In genomic region chr11:48833078-48833730, GRCm38 (mm10) we compare ENCODE assay signal across 8 mouse cellular contexts. TPM values are rescaled to one million over a fixed set of nuclear protein-coding genes. Genes with fewer than 3 reads are reported as not detected.
DNase-seq lines count a peak whose midpoint lies in the region; ATAC-seq and TF ChIP-seq lines count a peak whose summit lies in the region.

No protein-coding gene starts in this region.

- H3K9me3 ChIP-seq in heart, embryonic 10.5 days, result no peaks in the 10 kb centered on the region
- peaks cover 3% of the 10 kb centered on the region for H3K9me3 ChIP-seq in CH12.LX (replicated peaks; ENCODE audit: low read length)
- no peaks in the 10 kb centered on the region for H3K9me3 ChIP-seq in hindbrain, embryonic 11.5 days (ENCODE audit: control insufficient read depth, low read length)
- H3K9me3 ChIP-seq in liver, postnatal 0 days (ENCODE audit: low read length), result no peaks in the 10 kb centered on the region

- TF ChIP-seq EP300 in CH12.LX (IDR thresholded peaks at IDR 0.05; ENCODE audit: low read length), result no peak; the same call in 1 of the 2 replicates
- no peak for TF ChIP-seq EP300 in liver, postnatal 0 days (IDR thresholded peaks at IDR 0.05; ENCODE audit: low read depth)

- peaks cover 8% of the 10 kb centered on the region for H3K4me1 ChIP-seq in heart, embryonic 10.5 days
- H3K4me1 ChIP-seq in CH12.LX (ENCODE audit: control insufficient read depth in 1 of 2, insufficient read depth in 2 of 2), result peaks cover 13 to 34% of the 10 kb centered on the region in 2 experiments; a peak in 3 of 4 replicates
- 0 out of 2 replicates have a peak, but pooled peaks cover under 1% of the 10 kb centered on the region for H3K4me1 ChIP-seq in hindbrain, embryonic 11.5 days (replicated peaks; ENCODE audit: control insufficient read depth, insufficient read depth, low read length)
- H3K4me1 ChIP-seq in liver, postnatal 0 days (ENCODE audit: insufficient read depth), result peaks cover 12% of the 10 kb centered on the region

- no peaks in the 10 kb centered on the region for H3K79me2 ChIP-seq in CH12.LX (replicated peaks; ENCODE audit: control insufficient read depth, extremely low read depth, insufficient read depth, poor library complexity, severe bottlenecking)

- dilution Hi-C loops in CH12.LX (cut with MboI; ENCODE audit: extremely low pct_ligation_motif_present, extremely low pct_unique_long_range_greater_than_20kb, low sequenced_read_pairs), result no loop called here

- peak overlapping the region; percentile 18 for H3K9ac ChIP-seq in CH12.LX (ENCODE audit: insufficient read depth, low read depth)
- no peak overlapping the region for H3K9ac ChIP-seq in hindbrain, embryonic 11.5 days (ENCODE audit: low read depth, low read length)
- H3K9ac ChIP-seq in liver, postnatal 0 days (replicated peaks), result peak overlapping the region; percentile 74; the same call in 1 of the 2 replicates

- no peaks in the 10 kb centered on the region for H3K36me3 ChIP-seq in heart, embryonic 10.5 days
- no peaks in the 10 kb centered on the region for H3K36me3 ChIP-seq in CH12.LX (replicated peaks in 1 of 2; ENCODE audit: control insufficient read depth in 1 of 2, insufficient read depth in 1 of 2, low read length in 1 of 2)
- no peaks in the 10 kb centered on the region for H3K36me3 ChIP-seq in hindbrain, embryonic 11.5 days (ENCODE audit: control insufficient read depth, insufficient read depth, low read length)
- no peaks in the 10 kb centered on the region for H3K36me3 ChIP-seq in liver, postnatal 0 days (replicated peaks; ENCODE audit: insufficient read depth, low read length)

- ATAC-seq in hindbrain, embryonic 11.5 days (ENCODE audit: low FRiP score), result peak; percentile 10
- ATAC-seq in liver, postnatal 0 days, result peak; percentile 28; the same call in 1 of the 2 replicates

- 0 out of 2 replicates have a peak, but pooled peaks have one; percentile 38 for TF ChIP-seq POLR2A in CH12.LX (IDR thresholded peaks at IDR 0.05; ENCODE audit: low read depth, low read length)

- in situ Hi-C loops in CH12.LX (cut with MboI; ENCODE audit: low pct_ligation_motif_present, low pct_unique_long_range_greater_than_20kb, low sequenced_read_pairs), result no loop called here

- WGBS in heart, embryonic 10.5 days, result 43% methylated on average over 8 of the region's 9 CpGs
- WGBS in hindbrain, embryonic 11.5 days, result 40% methylated on average over 9 of the region's 9 CpGs
- 22% methylated on average over 9 of the region's 9 CpGs for WGBS in liver, postnatal 0 days (ENCODE audit: insufficient replicate concordance)

- no peak overlapping the region for H3K27ac ChIP-seq in heart, embryonic 10.5 days
- H3K27ac ChIP-seq in CH12.LX (ENCODE audit: insufficient read depth, low read depth), result peak overlapping the region; percentile 50
- H3K27ac ChIP-seq in hindbrain, embryonic 11.5 days (ENCODE audit: low read depth, low read length), result no peak overlapping the region
- 0 out of 2 replicates have a peak overlapping the region, but pooled peaks have one; percentile 78 for H3K27ac ChIP-seq in liver, postnatal 0 days (ENCODE audit: low read depth)

- H3K4me3 ChIP-seq in heart, embryonic 10.5 days, result peak overlapping the region; percentile 68
- H3K4me3 ChIP-seq in CH12.LX (replicated peaks in 1 of 3; ENCODE audit: low read depth in 2 of 3, low read length in 2 of 3, poor library complexity in 1 of 3), result peak overlapping the region; percentile 46 to 73 (median 51)
- peak overlapping the region; percentile 20; the same call in 1 of the 2 replicates for H3K4me3 ChIP-seq in hindbrain, embryonic 11.5 days (ENCODE audit: low read depth, low read length)
- H3K4me3 ChIP-seq in liver, postnatal 0 days (ENCODE audit: low read depth, low read length), result peak overlapping the region; percentile 73

- no peak for TF ChIP-seq RAD21 in CH12.LX (IDR thresholded peaks at IDR 0.05; ENCODE audit: low read depth, low read length)

- peak overlapping the region; percentile 67 for H3K4me2 ChIP-seq in CH12.LX (ENCODE audit: insufficient read depth, low read depth, poor library complexity, severe bottlenecking)
- no peak overlapping the region for H3K4me2 ChIP-seq in hindbrain, embryonic 11.5 days (replicated peaks; ENCODE audit: low read depth, low read length)
- H3K4me2 ChIP-seq in liver, postnatal 0 days (ENCODE audit: low read depth, low read length), result peak overlapping the region; percentile 86

- DNase-seq in heart, embryonic 10.5 days (ENCODE audit: low spot score), result no peak
- DNase-seq in heart, postnatal 10 days, result no peak
- no peak for DNase-seq in CH12.LX (ENCODE audit: extremely low read depth)
- no peak for DNase-seq in hindbrain, embryonic 11.5 days (ENCODE audit: low spot score)
- DNase-seq in liver, postnatal 0 days, result no peak
- DNase-seq in adrenal gland, postnatal 10 days, result no peak
- no peak for DNase-seq in thymus, postnatal 4 days
- DNase-seq in ovary, postnatal 36 days (ENCODE audit: low spot score), result no peak

- H3K27me3 ChIP-seq in heart, embryonic 10.5 days (ENCODE audit: insufficient read depth, poor library complexity, severe bottlenecking), result peaks cover 17% of the 10 kb centered on the region
- peaks cover 9% of the 10 kb centered on the region for H3K27me3 ChIP-seq in CH12.LX (replicated peaks)
- H3K27me3 ChIP-seq in hindbrain, embryonic 11.5 days (ENCODE audit: control insufficient read depth, insufficient read depth, low read length), result peaks cover 5% of the 10 kb centered on the region; the same call in 1 of the 2 replicates
- H3K27me3 ChIP-seq in liver, postnatal 0 days (ENCODE audit: insufficient read depth, low read length), result 0 out of 2 replicates have a peak, but pooled peaks cover 11% of the 10 kb centered on the region

- no peak for TF ChIP-seq CTCF in CH12.LX (conservative IDR thresholded peaks at IDR 0.05 in 1 of 2, IDR thresholded peaks at IDR 0.05 in 1 of 2; ENCODE audit: low read depth in 2 of 2, low read length in 2 of 2)
- no peak for TF ChIP-seq CTCF in liver, postnatal 0 days (IDR thresholded peaks at IDR 0.05; ENCODE audit: low read depth)

- intact Hi-C loops in heart, postnatal 10 days (cut with DNase I), result loop anchor here (1.0 kb wide), 1 partner anchor 15 kb away; no protein-coding TSS in a partner anchor

TF ChIP-seq in CH12.LX, 34 proteins besides CTCF, POLR2A, EP300 and RAD21 (continues in another document):
- peak; percentile 61 for TF ChIP-seq MEF2A (IDR thresholded peaks at IDR 0.05; ENCODE audit: borderline replicate concordance, low read depth, low read length)
- TF ChIP-seq CHD1 (IDR thresholded peaks at IDR 0.05; ENCODE audit: low read depth, low read length), result peak; percentile 93
- peak; percentile 41 for TF ChIP-seq ETS1 (conservative IDR thresholded peaks at IDR 0.05; ENCODE audit: low read depth, low read length)
- peak; percentile 52 for TF ChIP-seq JUND (conservative IDR thresholded peaks at IDR 0.05; ENCODE audit: low read depth, low read length)
- peak; percentile 61; the same call in 1 of the 2 replicates for TF ChIP-seq HCFC1 (IDR thresholded peaks at IDR 0.05; ENCODE audit: low read depth, low read length)

RNA-seq across cellular contexts. Expression of gene Gm12184, which starts 6.7 kb away (rescaled TPM):
- 0.68 and 1.9 TPM in 2 replicates for polyA plus RNA-seq in heart, embryonic 10.5 days (2016; fragmentation: Nextera tagmentation; extraction: Ambion mirVana)
- total RNA-seq in heart, postnatal 10 days (2021), result 1 to 10 TPM; 2.9 to 5.0 TPM
- total RNA-seq in CH12.LX (2012; rRNA removed) (6.8 and 7.1 TPM in 2 replicates), CH12.LX (2014; rRNA removed) (51.6 and 61.0 TPM in 2 replicates)
- polyA plus RNA-seq in CH12.LX (2012; ENCODE audit: insufficient read length, low read depth), result 5.6 and 17.1 TPM in 2 replicates
- 5.8 and 7.4 TPM in 2 replicates for polyA plus RNA-seq in hindbrain, embryonic 11.5 days (2014; fragmentation: Nextera tagmentation; extraction: Ambion mirVana)
- polyA plus RNA-seq in liver, postnatal 0 days (2015; fragmentation: Nextera tagmentation; extraction: Ambion mirVana), result 4.9 and 5.0 TPM in 2 replicates
- 1 to 10 TPM; 2.5 to 4.9 TPM for total RNA-seq in adrenal gland, postnatal 10 days (2021)

RNA-seq across cellular contexts. Expression of gene Trim7, which starts 7.3 kb away (rescaled TPM):
- 0.18 and 0.44 TPM in 2 replicates for polyA plus RNA-seq in heart, embryonic 10.5 days (2016; fragmentation: Nextera tagmentation; extraction: Ambion mirVana)
- 10 to 100 TPM; 10.1 to 12.8 TPM for total RNA-seq in heart, postnatal 10 days (2021)
- total RNA-seq in CH12.LX (2012; rRNA removed), result 20.8 and 34.6 TPM in 2 replicates
- 9.2 and 9.5 TPM in 2 replicates for total RNA-seq in CH12.LX (2014; rRNA removed)
- 11.6 and 15.1 TPM in 2 replicates for polyA plus RNA-seq in CH12.LX (2012; ENCODE audit: insufficient read length, low read depth)
- 0.56 and 0.77 TPM in 2 replicates for polyA plus RNA-seq in hindbrain, embryonic 11.5 days (2014; fragmentation: Nextera tagmentation; extraction: Ambion mirVana)
- 0.48 and 0.52 TPM in 2 replicates for polyA plus RNA-seq in liver, postnatal 0 days (2015; fragmentation: Nextera tagmentation; extraction: Ambion mirVana)
- 10 to 100 TPM in 1 of 2 experiments, 1 to 10 TPM in 1; 5.3 to 12.0 TPM for total RNA-seq in adrenal gland, postnatal 10 days (2021)

RNA-seq across cellular contexts. Expression of gene Trim41, which starts 16.1 kb away (rescaled TPM):
- 3.0 and 4.7 TPM in 2 replicates for polyA plus RNA-seq in heart, embryonic 10.5 days (2016; fragmentation: Nextera tagmentation; extraction: Ambion mirVana)
- total RNA-seq in heart, postnatal 10 days (2021), result 10 to 100 TPM; 27.9 to 30.1 TPM
- 30.2 and 36.0 TPM in 2 replicates for total RNA-seq in CH12.LX (2012; rRNA removed)
- 18.8 and 20.9 TPM in 2 replicates for total RNA-seq in CH12.LX (2014; rRNA removed)
- polyA plus RNA-seq in CH12.LX (2012; ENCODE audit: insufficient read length, low read depth), result 51.6 and 63.7 TPM in 2 replicates
- 4.2 and 4.5 TPM in 2 replicates for polyA plus RNA-seq in hindbrain, embryonic 11.5 days (2014; fragmentation: Nextera tagmentation; extraction: Ambion mirVana)
- polyA plus RNA-seq in liver, postnatal 0 days (2015; fragmentation: Nextera tagmentation; extraction: Ambion mirVana), result 2.2 and 2.3 TPM in 2 replicates
- total RNA-seq in adrenal gland, postnatal 10 days (2021), result 10 to 100 TPM; 42.3 to 42.7 TPM

RNA-seq across cellular contexts. Expression of gene Rack1, which starts 33.1 kb away (rescaled TPM):
- polyA plus RNA-seq in heart, embryonic 10.5 days (2016; fragmentation: Nextera tagmentation; extraction: Ambion mirVana), result 542 and 712 TPM in 2 replicates
- 100 to 1,000 TPM; 530 to 563 TPM for total RNA-seq in heart, postnatal 10 days (2021)
- total RNA-seq in CH12.LX (2012; rRNA removed) (5,582 and 6,330 TPM in 2 replicates), CH12.LX (2014; rRNA removed) (4,885 and 5,265 TPM in 2 replicates)
- 3,744 and 4,313 TPM in 2 replicates for polyA plus RNA-seq in CH12.LX (2012; ENCODE audit: insufficient read length, low read depth)
- polyA plus RNA-seq in hindbrain, embryonic 11.5 days (2014; fragmentation: Nextera tagmentation; extraction: Ambion mirVana), result 654 and 661 TPM in 2 replicates
- 397 and 398 TPM in 2 replicates for polyA plus RNA-seq in liver, postnatal 0 days (2015; fragmentation: Nextera tagmentation; extraction: Ambion mirVana)
- 100 to 1,000 TPM; 805 to 857 TPM for total RNA-seq in adrenal gland, postnatal 10 days (2021)

RNA-seq across cellular contexts. Expression of gene Irgm1, which starts 38.3 kb away (rescaled TPM):
- polyA plus RNA-seq in heart, embryonic 10.5 days (2016; fragmentation: Nextera tagmentation; extraction: Ambion mirVana), result 3.0 and 3.6 TPM in 2 replicates
- total RNA-seq in heart, postnatal 10 days (2021), result 1 to 10 TPM; 6.5 to 9.5 TPM
- total RNA-seq in CH12.LX (2012; rRNA removed), result 25.7 and 35.0 TPM in 2 replicates
- total RNA-seq in CH12.LX (2014; rRNA removed), result 58.1 and 63.8 TPM in 2 replicates
- 49.0 and 52.2 TPM in 2 replicates for polyA plus RNA-seq in CH12.LX (2012; ENCODE audit: insufficient read length, low read depth)
- 1.5 and 2.1 TPM in 2 replicates for polyA plus RNA-seq in hindbrain, embryonic 11.5 days (2014; fragmentation: Nextera tagmentation; extraction: Ambion mirVana)
- polyA plus RNA-seq in liver, postnatal 0 days (2015; fragmentation: Nextera tagmentation; extraction: Ambion mirVana), result 42.7 and 44.1 TPM in 2 replicates
- total RNA-seq in adrenal gland, postnatal 10 days (2021), result 10 to 100 TPM; 13.2 to 17.8 TPM

Comparison
In these comparisons a context has a peak if more than half of its experiments do, and no peak if none do; other contexts are left out.
1. H3K27ac ChIP-seq: peak in CH12.LX (single experiment) and liver, postnatal 0 days (single experiment); none in heart, embryonic 10.5 days (single experiment) and hindbrain, embryonic 11.5 days (single experiment).
2. H3K4me3 ChIP-seq: peak in every context shown above with its lines; median percentile 73 in liver, postnatal 0 days; 68 in heart, embryonic 10.5 days; 51 in CH12.LX; 20 in hindbrain, embryonic 11.5 days.